Mouse (Mus musculus) gastrocnemius, adult 18-20 months (tissue): Measurements from ENCODE around the gene Eml5. TPM values are rescaled to one million over a fixed set of nuclear protein-coding genes. Genes with fewer than 3 reads are reported as not detected.

ENCODE experiments used
- DNase-seq: peaks from one replicate; pipeline ENCODE4 v3.0.0; 2021; ENCODE audit warnings: low spot score
- long read RNA-seq, 2 experiments: library from polyadenylated mRNA; stranded (forward); transcript quantifications; one replicate each; pipeline ENCODE4 v2.0.0; 2021
- total RNA-seq, 2 experiments: library from RNA; stranded (reverse); gene quantifications; 2 replicates each; pipeline ENCODE4 v1.2.3; 2021

Eml5 gene
- 1 to 10 TPM; 2.0 to 2.2 TPM for total RNA-seq
- long read RNA-seq, experiment 1, partial matches to known transcripts: 0 of 2 reads
- long read RNA-seq, experiment 1, other reads (novel, unspliced or antisense): 2 of 2 reads
- long read RNA-seq, experiment 2: 0 reads

- peak; percentile 71 for DNase-seq
These were observed at the start of gene Eml5 for GRCm38 (mm10) chr12:98900881-98901801. Gene Eml5 (minus strand): TSS chr12:98901484.

DNA sequence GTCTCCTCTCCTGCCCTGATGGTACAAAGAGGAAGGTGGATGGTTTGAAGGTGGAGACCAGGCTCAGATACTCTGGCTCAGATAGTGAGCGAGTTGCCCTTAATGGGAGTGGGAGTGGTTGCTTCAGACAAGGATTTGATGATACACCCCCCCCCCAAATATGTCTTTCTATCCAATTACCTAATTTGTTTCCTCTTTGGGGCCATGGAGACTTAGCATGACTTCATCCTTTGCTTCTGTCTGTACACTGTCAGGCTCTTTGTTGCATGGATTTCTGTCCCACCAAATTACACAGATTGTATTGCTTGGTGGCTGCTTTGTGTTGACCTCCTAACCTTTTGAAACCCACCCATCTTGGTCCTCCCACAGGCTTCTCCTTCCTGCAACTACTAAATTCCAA lies 31.6 kb upstream of the Eml5 start:
- no peak for DNase-seq

- DNase-seq: no peak
These were observed 31.2 kb upstream of the Eml5 start for GRCm38 (mm10) chr12:98932441-98932840.

DNA sequence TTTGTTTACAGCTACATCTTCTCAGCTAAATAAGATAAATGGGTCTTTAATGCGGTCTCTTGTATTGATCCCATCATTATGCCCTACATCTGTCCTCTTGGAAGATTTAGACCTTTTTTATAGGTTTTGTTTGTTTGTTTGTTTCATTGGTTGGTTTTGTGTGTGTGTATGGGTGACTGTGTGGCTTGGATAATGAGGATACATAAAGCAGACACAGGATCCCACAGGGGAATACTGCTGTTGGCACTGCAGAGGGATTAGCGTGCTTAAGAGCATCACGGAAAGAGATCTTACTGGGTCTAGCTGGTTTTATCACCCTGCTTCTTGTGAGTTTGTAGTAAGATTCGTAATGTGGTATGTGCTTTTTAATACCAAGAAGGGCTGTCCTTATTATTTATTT lies 29.9 kb upstream of the Eml5 start:
- DNase-seq: no peak

GRCm38 (mm10) chr12:98920194-98920991 lies 19.1 kb upstream of the Eml5 start, which contains the start of gene Ttc8:
Gene Ttc8 (plus strand): TSS chr12:98920574.
- DNase-seq: peak; percentile 83

- no peak for DNase-seq
These were observed 8.8 kb upstream of the Eml5 start for GRCm38 (mm10) chr12:98910096-98910495.

- no peak for DNase-seq
These were observed 4.2 kb upstream of the Eml5 start for GRCm38 (mm10) chr12:98905466-98905865.

DNA sequence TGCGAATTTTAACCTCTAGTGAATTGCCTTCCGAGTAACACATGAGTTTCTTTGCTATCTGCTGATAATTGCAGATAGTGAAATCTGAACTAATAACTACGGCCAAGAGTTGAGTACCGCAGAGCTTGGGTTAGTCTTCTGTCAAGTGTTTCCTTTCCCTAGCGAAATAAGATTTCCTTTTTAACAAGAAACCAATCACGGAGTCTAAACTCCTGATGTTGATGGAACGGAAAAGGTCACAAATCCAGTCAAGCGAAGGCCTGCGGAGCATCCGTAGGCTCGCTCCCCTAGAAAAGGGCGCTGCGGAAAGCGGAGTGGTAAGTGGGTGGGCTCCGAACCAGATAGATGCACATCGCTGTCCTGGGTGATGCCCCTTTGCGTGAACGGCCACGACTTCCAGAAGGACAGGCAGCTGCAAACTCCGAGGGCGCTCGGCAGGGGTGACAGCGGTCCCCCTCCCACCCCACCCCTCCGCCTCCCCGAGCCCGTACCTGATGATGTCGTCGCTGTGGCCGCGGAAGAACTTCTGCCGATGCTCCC lies 873 bp downstream of the Eml5 start:
- peak; percentile 7 for DNase-seq

- DNase-seq: no peak
These were observed 1.6 kb downstream of the Eml5 start for GRCm38 (mm10) chr12:98899676-98900075.

DNA sequence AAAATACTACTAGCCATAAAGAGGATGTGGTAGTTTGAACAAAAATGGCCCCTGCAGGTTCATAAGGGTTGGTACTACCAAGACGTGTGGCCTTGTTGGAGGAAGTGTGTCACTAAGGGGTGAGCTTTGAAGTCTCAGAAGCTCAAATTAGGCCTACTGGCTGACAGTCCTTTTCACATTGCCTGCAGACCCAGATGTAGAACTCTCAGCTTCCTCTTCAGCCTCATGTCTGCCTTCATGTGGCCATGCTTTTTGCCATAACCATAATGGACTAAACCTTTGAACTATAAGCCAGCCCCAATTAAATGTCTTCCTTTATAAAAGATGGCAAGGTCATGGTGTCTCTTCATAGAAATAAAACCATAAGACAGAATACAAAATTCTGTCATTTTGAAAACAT lies 4.5 kb downstream of the Eml5 start:
- no peak for DNase-seq

GRCm38 (mm10) chr12:98884515-98884914 lies 16.8 kb downstream of the Eml5 start:
- no peak for DNase-seq

- no peak for DNase-seq
These were observed 19.5 kb downstream of the Eml5 start for GRCm38 (mm10) chr12:98881796-98882195.

- DNase-seq: no peak
These were observed 22.6 kb downstream of the Eml5 start for GRCm38 (mm10) chr12:98878693-98879092.

DNA sequence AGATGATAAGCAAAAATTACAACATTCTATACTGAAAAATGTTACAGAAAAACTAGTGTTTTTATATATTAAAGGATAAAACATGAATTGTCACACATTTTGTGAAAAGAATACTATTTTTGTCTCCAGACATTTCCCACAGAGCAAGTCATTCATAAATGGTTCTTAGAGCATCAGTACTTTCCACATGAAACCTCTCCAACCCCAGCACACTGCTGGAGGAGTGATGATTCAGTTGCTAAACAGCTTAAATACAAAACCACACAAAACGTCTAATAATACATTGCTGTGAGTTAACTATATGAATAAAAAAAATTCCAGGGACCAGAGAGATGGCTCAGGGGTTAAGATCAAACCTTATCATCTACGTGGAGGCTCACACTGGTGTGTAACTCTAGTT lies 26.1 kb downstream of the Eml5 start:
- DNase-seq: no peak

DNA sequence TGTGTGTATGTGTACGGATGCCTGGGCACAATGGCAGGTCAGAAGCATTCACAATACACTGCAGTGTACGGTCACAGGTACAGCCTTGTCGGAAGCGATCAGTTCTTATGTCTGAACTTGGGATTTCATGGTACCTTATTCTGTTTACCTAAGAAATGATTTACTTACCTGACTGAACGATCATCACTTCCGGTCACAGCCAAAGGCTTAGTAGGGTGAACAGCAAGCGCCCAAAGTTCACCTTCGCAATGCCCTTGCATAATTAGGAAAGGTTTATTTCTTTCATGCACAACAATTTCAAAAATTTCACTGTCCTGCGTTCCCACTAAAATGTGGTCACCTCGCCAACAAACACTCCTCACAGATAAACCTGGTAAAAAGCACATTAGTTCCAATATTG lies 28.4 kb downstream of the Eml5 start:
- DNase-seq: no peak

DNA sequence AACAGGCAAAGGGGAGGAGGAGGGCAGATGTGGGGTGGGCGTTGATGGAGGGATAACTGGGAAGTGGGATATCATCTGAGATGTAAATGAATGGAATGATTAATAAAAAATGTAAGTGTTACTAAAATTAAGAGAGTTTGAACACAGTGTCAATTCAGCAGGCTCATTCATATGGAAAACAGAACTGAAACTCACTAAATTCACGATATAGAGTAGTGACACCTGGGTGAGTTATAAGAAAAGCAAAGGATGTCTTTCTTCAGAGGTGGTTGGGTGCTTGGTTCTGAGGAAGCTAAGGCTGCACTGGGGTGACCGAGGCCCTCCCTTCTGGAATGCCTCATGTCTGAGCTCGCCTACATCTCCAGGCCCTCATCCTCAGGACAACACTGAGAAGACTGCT lies 37.8 kb downstream of the Eml5 start:
- DNase-seq: no peak

GRCm38 (mm10) chr12:98860316-98860715 lies 41.0 kb downstream of the Eml5 start:
- no peak for DNase-seq

GRCm38 (mm10) chr12:98850767-98851166 lies 50.5 kb downstream of the Eml5 start:
- peak; percentile 16 for DNase-seq

DNA sequence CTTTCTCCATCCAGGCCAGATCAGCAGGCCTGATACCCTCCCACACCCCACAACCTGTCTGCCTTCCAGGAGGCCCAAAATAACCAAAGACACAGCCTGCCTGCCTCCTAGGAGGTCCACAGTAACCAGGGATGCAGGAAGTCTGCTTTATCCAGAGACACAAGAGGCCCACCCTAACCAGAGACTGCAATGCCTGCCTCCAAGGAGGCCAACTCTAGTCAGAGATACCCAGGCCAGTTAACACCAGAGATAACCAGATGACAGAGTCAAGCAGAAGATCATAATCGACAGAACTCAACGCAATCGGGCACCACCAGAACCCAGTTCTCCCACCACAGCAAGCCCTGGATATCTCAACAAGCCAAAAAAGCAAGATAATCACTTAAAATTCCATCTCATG lies 56.5 kb downstream of the Eml5 start:
- DNase-seq: no peak

- no peak for DNase-seq
These were observed 61.1 kb downstream of the Eml5 start for GRCm38 (mm10) chr12:98840135-98840534.

- DNase-seq: no peak
These were observed 63.3 kb downstream of the Eml5 start for GRCm38 (mm10) chr12:98837940-98838339.

- DNase-seq: no peak
These were observed 65.8 kb downstream of the Eml5 start for GRCm38 (mm10) chr12:98835466-98835865.
